Mouse (Mus musculus) gastrocnemius, postnatal 4 days (tissue): Measurements from ENCODE around the gene 4930568D16Rik. TPM values are rescaled to one million over a fixed set of nuclear protein-coding genes. Genes with fewer than 3 reads are reported as not detected.

ENCODE experiments used
- DNase-seq, 2 experiments: peaks; one replicate each; pipeline ENCODE4 v3.0.0; 2021 to 2022; ENCODE audit warnings: low spot score in 2 of 2, mixed read lengths in 2 of 2
- long read RNA-seq, 2 experiments: library from polyadenylated mRNA; stranded (forward); transcript quantifications; one replicate each; pipeline ENCODE4 v2.0.0; 2021
- total RNA-seq, 2 experiments: library from RNA; stranded (reverse); gene quantifications; 2 replicates each; pipeline ENCODE4 v1.2.3; 2021

4930568D16Rik gene
- not detected for total RNA-seq
- long read RNA-seq, experiment 1, result 0 reads
- long read RNA-seq, experiment 2, result 0 reads

- DNase-seq, result no peak
Observed at GRCm38 (mm10) chr2:35367629-35368028, at the start of gene 4930568D16Rik. Gene 4930568D16Rik (minus strand): TSS chr2:35367729.

GRCm38 (mm10) chr2:35417231-35417630 lies 49.7 kb upstream of the 4930568D16Rik start:
- DNase-seq, result no peak

GRCm38 (mm10) chr2:35416473-35416872 lies 48.9 kb upstream of the 4930568D16Rik start:
- no peak for DNase-seq

- DNase-seq, result no peak
Observed at GRCm38 (mm10) chr2:35412810-35413209, 45.3 kb upstream of the 4930568D16Rik start.

- no peak for DNase-seq
Observed at GRCm38 (mm10) chr2:35412246-35412645, 44.7 kb upstream of the 4930568D16Rik start.

- DNase-seq, result no peak
Observed at GRCm38 (mm10) chr2:35411640-35412190, 44.2 kb upstream of the 4930568D16Rik start.

- no peak for DNase-seq
Observed at GRCm38 (mm10) chr2:35409466-35409865, 41.9 kb upstream of the 4930568D16Rik start.

GRCm38 (mm10) chr2:35408409-35409110 lies 41.0 kb upstream of the 4930568D16Rik start:
- no peak for DNase-seq

GRCm38 (mm10) chr2:35407878-35408277 lies 40.3 kb upstream of the 4930568D16Rik start:
- no peak for DNase-seq

- DNase-seq, result no peak
Observed at GRCm38 (mm10) chr2:35407266-35407665, 39.7 kb upstream of the 4930568D16Rik start.

- no peak for DNase-seq
Observed at GRCm38 (mm10) chr2:35406611-35407010, 39.1 kb upstream of the 4930568D16Rik start.

GRCm38 (mm10) chr2:35402391-35402790 lies 34.9 kb upstream of the 4930568D16Rik start:
- no peak for DNase-seq

GRCm38 (mm10) chr2:35400739-35401138 lies 33.2 kb upstream of the 4930568D16Rik start:
- DNase-seq, result no peak

- DNase-seq, result no peak
Observed at GRCm38 (mm10) chr2:35398184-35398828, 30.8 kb upstream of the 4930568D16Rik start.

GRCm38 (mm10) chr2:35397590-35398173 lies 30.2 kb upstream of the 4930568D16Rik start:
- DNase-seq, result peak; percentile 51 to 66

- no peak for DNase-seq
Observed at GRCm38 (mm10) chr2:35397096-35397495, 29.6 kb upstream of the 4930568D16Rik start, which contains the start of gene 4930402F06Rik. Gene 4930402F06Rik (minus strand): TSS chr2:35397175.

- no peak for DNase-seq
Observed at GRCm38 (mm10) chr2:35385441-35385871, 17.9 kb upstream of the 4930568D16Rik start.

- no peak for DNase-seq
Observed at GRCm38 (mm10) chr2:35379306-35379705, 11.8 kb upstream of the 4930568D16Rik start.

GRCm38 (mm10) chr2:35377600-35377999 lies 10.1 kb upstream of the 4930568D16Rik start:
- no peak for DNase-seq

- no peak for DNase-seq
Observed at GRCm38 (mm10) chr2:35373003-35373402, 5.5 kb upstream of the 4930568D16Rik start.

GRCm38 (mm10) chr2:35370686-35371085 lies 3.2 kb upstream of the 4930568D16Rik start:
- no peak for DNase-seq

- DNase-seq, result no peak
Observed at GRCm38 (mm10) chr2:35349184-35349583, 18.3 kb downstream of the 4930568D16Rik start.
